9 mouse cellular contexts compared by ENCODE assay signal in the genomic region with DNA sequence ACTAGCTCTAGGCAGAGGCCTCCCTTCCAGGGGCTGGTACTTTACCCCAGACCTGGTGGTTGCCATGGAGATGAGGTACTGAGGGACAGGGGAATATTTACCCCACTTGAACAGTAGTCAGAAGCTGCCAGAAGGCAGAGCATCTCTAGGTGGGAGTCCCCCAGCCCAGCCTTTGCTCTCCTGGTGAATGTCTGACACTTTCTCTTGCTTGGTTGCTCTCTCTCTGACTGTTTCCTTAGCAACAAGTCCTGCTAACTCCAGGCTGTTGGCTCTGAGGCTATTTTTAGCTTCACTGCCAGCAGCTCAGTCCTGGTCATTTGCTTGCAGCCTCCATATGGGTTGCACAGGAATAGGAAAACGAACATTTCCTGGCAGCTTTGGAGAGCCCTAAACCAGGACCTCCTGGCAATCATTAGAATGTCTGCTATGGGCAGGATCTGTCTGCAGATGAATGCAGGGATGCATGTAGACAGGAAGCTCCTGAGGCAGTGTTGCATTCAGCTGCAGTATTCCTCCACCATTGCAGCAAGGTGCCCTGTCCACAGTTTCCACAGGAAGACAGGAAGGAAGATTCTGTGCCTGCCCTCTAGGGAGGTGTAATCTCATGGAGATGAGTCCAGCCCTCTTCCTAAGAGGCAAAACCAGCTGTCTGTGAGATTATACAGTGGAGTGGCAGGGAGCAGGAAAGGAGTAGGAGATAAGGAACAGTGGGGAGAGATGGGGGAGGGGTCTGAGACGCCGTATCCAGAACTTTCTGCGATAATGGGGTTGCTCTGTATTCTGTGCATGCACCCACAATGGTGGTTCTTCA.
A peak's percentile ranks its signal among the peaks of the same experiment; 100 is the strongest.
DNase-seq lines count a peak whose midpoint lies in the region; ATAC-seq lines count a peak whose summit lies in the region.
"Had no signal": no experiment of that assay in that cellular context is flagged by ENCODE, and none has a peak within 500 bp of the region (broad histone marks: within the 10 kb centered on the region; RNA-seq: fewer than 3 reads in every experiment).

No protein-coding gene starts in this region.

- 4% methylated on average over 4 of the region's 4 CpGs for WGBS in heart, embryonic 14.5 days
- WGBS in liver, embryonic 12.5 days (ENCODE audit: insufficient replicate concordance), result 15% methylated on average over 4 of the region's 4 CpGs

- H3K27ac ChIP-seq in heart, embryonic 14.5 days (replicated peaks in 1 of 2; ENCODE audit: control insufficient read depth in 1 of 2, insufficient read depth in 1 of 2, low read depth in 2 of 2, low read length in 2 of 2), result peak overlapping the region; percentile 78 to 88
- H3K27ac ChIP-seq in liver, embryonic 12.5 days, result peak overlapping the region; percentile 53

- H3K27me3 ChIP-seq in heart, embryonic 14.5 days (ENCODE audit: control insufficient read depth, insufficient read depth, low read length), result no peaks in the 10 kb centered on the region
- no peaks in the 10 kb centered on the region for H3K27me3 ChIP-seq in liver, embryonic 12.5 days (replicated peaks)

- H3K9ac ChIP-seq in heart, embryonic 14.5 days (ENCODE audit: low read length), result 0 out of 2 replicates have a peak overlapping the region, but pooled peaks have one; percentile 1
- no peak overlapping the region for H3K9ac ChIP-seq in liver, embryonic 12.5 days

- DNase-seq in R1 (ENCODE audit: low read depth, low spot score), result peak; percentile 88
- DNase-seq in embryo, embryonic 10 days (ENCODE audit: low spot score), result peak; percentile 77
- DNase-seq in kidney, postnatal 36 days, result peak; percentile 29 to 57
- DNase-seq in right cerebral cortex, adult 2 months (ENCODE audit: low spot score in 2 of 2), result peak; percentile 74 to 78

- peak; percentile 52 for ATAC-seq in heart, embryonic 14.5 days (ENCODE audit: insufficient number of reproducible peaks, insufficient read depth, low FRiP score, low read depth)
- ATAC-seq in liver, embryonic 12.5 days, result peak; percentile 22
- no peak for ATAC-seq in CD4-positive, CD25-positive, alpha-beta regulatory T cell, adult 4 months
- no peak for ATAC-seq in inflammation-experienced regulatory T-cells, adult 6 months

- H3K9me3 ChIP-seq in heart, embryonic 14.5 days (ENCODE audit: control insufficient read depth, low read length), result no peaks in the 10 kb centered on the region
- no peaks in the 10 kb centered on the region for H3K9me3 ChIP-seq in liver, embryonic 12.5 days (replicated peaks)

- peaks cover 62 to 87% of the 10 kb centered on the region in 2 experiments for H3K4me1 ChIP-seq in heart, embryonic 14.5 days (ENCODE audit: control insufficient read depth in 2 of 2, insufficient read depth in 2 of 2, low read length in 2 of 2)
- H3K4me1 ChIP-seq in liver, embryonic 12.5 days, result peaks cover 72% of the 10 kb centered on the region

- H3K4me2 ChIP-seq in heart, embryonic 14.5 days (ENCODE audit: low read length), result peak overlapping the region; percentile 48
- peak overlapping the region; percentile 4; the same call in 1 of the 2 replicates for H3K4me2 ChIP-seq in liver, embryonic 12.5 days

- H3K36me3 ChIP-seq in heart, embryonic 14.5 days (ENCODE audit: control insufficient read depth, insufficient read depth, low read length), result peaks cover 29% of the 10 kb centered on the region
- peaks cover 13% of the 10 kb centered on the region for H3K36me3 ChIP-seq in liver, embryonic 12.5 days

- H3K4me3 ChIP-seq in heart, embryonic 14.5 days (ENCODE audit: control insufficient read depth in 1 of 2, insufficient read depth in 1 of 2, low read depth in 1 of 2, low read length in 2 of 2), result no peak overlapping the region
- H3K4me3 ChIP-seq in liver, embryonic 12.5 days, result no peak overlapping the region
- H3K4me3 ChIP-seq: myocyte had no signal

Comparison
In these comparisons a context has a peak if more than half of its experiments do, and no peak if none do; other contexts are left out.
1. ATAC-seq: peak in heart, embryonic 14.5 days (single experiment) and liver, embryonic 12.5 days (single experiment); none in CD4-positive, CD25-positive, alpha-beta regulatory T cell, adult 4 months (single experiment) and inflammation-experienced regulatory T-cells, adult 6 months (single experiment).
2. Peak in every context shown above with its lines, with median percentiles within 50 percentile points of each other: DNase-seq.